Mouse (Mus musculus) thymus, adult 18-20 months (tissue): Measurements from ENCODE around the gene Pard3b.

ENCODE experiments used
- DNase-seq, 2 experiments: peaks; one replicate each; pipeline ENCODE4 v3.0.0; 2022; ENCODE audit warnings: mixed read lengths in 2 of 2

Pard3b gene

DNA sequence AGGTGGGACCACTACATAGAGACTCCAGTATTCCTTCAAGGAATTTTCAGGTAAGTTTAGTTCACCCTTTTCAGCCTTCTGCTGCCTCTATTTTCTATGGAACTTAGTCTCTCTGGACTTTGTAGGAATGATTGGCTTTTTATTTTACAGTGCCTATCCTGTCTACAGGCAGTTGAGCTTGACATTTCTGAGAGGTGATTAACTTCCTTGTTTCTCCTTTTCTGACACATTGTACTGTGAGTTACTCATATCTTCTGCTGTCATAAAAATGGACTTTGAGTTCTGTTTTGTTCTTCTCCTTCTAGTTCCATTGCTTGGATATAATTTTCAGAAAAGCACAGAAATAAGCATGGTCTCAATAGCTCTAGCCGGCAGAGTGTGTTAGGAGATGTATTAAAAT, 112.4 kb downstream of the Pard3b start:
- DNase-seq, result no peak

DNA sequence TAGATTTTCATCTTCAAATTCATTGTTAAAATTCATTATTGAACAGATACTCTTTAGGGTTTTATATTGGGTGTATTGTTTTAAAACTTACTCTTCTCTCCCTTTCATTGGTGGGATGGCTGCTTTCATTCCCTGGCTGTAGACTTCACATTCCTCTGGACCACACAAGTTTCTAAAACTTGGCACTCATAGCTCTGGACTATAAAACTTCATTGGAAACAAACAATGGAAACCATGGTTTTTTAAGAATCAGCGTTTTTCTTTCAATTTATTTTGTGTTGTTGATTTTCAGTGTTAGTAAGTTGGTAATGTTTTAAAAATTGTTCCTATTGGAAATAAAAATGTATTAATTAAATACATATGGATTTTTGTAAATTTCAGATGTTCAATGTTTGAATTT, 118.1 kb downstream of the Pard3b start:
- no peak for DNase-seq

DNA sequence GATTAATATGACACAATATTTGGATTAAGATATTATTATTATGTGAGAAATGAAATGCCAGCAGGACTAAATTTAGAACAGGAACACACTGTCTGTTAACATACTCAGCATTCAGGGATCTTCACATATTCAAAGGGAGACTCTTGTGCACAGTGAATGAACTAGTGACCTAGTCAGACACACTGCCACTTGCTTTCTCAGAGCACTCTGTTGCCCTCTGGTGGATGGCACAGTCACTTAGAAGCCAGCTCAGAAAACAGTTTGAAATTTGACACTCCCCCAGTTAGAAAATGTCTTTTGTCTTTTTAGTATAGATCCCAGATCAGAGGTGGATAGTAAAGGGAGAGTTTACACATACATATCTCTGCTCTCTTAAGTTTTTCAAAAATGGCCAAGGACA, 132.6 kb downstream of the Pard3b start:
- peak in 1 of 2 experiments; percentile 13 for DNase-seq

DNA sequence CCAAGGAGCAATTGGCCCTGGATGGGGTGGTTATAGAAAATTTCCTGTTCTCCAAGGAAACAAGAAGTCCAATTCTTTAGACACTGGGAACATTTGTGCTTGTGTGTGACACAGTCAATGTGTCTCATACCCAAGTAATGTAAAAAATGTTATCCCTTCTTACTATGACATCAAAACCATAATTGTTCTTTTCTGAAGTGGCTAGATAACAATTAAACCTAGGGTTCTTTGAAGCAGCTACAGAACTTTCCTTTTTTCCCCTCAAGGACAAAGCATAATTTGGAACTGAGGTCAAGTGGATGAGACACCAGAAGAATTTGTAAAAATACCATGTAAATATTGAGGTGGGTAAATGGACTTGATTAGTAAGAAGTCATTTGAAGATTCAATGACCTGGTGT, 140.1 kb downstream of the Pard3b start:
- no peak for DNase-seq

DNA sequence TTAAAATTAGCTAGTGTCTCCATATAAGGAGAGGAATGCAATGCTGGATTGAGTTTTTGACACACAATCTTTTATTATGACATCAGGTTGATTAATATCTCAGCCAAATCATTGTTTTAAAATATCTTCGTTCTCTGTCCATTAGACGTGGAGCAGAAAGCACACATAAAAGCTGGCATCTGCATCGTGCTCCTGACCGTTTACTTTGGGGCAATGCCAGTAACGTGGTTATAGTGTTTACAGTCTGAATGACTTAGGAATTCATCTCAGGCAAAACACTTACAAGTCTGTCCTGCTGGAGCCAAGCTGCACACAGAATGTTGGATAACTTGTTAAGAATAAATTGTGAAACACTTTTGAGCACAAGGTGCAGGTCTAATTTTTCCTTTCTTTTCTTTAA, 141.3 kb downstream of the Pard3b start:
- DNase-seq, result no peak

DNA sequence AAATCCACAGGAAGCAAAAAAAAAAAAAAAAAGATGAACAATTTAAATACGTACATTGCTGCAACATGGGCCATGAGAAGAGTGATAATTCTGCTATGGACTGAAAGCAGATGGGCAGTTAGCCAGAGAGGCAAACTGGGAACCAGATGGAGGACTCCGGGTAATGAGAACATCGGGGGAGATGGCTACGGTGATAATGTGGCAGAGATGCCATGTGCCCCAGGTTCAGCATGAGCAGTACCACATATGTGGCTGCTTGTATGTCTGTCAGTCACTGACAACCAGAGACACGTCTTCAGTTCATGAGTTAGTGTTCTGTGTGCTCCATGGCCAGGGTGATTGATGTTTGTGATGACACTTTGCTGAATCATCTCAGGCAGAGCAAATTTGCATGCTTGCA, 157.7 kb downstream of the Pard3b start:
- no peak for DNase-seq

DNA sequence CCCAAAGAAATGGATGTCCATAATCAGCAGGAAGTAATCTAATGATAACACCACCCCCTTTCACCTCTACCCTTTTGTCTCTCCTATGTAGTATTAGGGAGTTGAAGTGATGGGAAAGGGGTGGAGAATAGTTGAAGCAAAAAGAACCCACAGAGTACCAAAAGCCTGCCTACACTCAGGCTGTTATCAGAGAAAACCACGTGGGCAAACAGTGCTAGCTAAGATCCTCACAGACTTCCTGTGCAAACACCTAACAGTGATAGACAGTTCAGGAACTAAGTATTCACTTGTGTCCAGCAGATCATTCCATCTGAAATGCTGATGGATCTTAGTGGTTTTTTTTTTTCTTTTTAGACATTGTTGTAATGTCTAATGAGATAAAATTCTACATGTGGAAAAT, 181.6 kb downstream of the Pard3b start:
- DNase-seq, result no peak

DNA sequence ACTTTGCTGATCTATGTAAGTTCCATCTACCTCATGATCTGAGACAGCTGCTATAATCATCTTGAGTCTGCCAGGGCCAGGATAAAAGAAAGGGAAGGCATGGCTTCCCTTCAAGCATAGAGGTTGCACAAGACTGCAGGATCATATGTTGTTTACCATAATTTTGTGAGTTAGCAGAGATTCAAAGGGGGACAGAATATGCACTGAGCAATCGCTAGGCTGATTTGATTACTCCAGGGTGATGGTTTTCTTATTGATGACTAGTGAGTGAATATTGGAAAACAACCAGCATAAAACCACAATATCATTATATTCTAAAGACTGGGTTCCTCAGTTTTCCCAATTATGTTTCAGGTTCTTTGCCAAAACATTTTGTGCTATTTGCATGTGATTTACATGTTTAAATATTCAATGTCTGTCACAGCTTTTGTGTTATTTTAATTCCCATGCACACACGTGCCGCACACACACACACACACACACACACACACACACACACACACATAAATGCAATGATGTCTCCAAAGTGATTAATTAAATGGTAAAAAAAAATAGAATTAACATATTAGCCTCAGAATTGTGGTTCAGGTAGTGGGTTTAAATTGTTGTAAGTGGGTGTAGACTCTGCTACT, 187.1 kb downstream of the Pard3b start:
- DNase-seq, result no peak

DNA sequence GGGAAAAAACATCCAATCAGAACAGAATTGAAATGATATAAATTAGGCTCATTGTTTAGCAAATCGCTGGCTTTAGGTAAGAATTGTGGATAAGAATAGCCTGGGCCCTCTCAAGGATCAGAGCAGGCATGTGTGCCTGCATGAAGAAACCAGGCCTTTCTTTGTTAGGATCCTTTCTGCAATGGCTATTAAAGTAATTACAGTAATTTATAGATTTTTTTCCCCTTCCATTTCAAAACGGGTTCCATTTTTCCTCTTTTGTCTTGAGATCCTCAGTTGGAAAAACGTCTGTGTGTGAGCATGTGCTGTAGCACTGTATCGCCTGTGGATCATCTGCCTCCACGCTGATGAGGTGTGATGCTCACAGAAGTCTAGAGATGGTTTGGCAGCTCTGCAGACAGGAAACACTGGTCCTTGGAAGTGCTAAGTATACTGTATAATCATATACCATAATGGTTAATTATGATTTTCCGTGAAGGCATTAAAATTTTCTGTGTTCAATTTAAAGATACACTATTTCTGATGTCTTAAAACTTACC, 198.5 kb downstream of the Pard3b start:
- no peak for DNase-seq

DNA sequence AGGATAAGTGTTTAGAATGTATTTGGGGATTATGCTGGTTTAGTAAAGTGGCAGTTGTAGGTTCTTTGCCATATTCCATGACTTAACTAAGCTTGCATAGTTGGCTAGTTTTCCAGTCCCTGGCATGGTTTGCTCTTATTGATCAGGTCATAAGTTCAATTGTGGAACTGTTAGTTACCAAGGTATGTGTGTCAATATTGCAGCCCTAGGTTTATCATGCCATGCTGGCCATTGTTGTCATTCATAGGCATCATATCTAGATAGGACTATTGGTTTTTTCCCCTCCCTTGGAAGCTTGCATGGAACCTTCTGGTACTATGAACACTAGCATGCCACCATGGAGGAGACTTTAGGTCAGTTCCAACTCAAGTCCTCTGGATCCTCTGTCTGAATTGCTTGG, 208.0 kb downstream of the Pard3b start:
- DNase-seq, result no peak

DNA sequence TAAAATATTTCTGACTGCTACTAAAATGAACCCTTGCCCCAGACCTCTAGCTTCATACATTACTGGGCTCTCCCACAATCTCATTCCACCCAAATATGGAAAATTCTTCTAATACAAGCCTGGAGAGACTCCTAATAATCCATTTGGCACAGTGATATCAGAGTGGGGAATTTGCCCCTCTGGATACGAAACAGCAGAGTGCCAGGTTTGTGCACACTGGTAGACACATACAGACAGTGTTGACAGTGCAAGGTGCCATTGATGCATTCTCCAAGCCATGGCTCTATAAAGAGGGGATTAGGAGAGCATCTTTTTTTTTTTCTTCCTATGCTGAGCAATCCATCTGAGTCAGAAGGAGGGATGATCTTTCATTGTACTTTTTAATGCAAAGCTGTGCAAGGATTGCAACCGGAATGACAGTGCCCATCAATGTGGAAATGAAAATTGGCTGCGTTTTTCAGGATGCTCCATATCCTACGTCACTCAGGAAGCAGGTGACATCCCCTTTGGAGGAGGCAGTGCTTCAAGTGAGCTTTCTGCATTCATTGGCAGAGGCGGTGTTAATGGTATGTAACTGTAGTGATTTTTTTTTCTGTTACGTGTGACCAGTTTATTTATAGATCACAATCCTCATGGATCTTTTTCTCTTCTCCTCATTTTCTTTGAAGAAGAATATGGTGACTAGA, 210.5 kb downstream of the Pard3b start:
- no peak for DNase-seq

DNA sequence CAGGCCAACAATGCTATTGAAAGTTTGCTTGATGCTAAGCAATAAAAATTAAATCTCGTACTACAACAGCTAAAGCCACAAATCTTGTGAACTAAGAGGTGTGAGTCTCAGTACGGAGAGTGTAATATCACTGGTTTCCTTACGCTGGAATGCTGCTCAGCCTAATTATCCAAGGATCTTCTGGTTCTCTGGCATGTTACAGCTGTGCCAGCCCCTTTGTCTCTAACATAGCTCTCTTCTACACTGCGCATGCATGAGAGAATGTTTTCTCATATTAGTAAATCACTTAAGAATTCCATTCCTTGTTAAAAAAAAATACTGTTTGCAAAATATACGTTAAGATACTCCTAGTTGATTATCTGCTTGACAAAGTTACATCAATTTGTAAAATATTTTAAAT, 211.8 kb downstream of the Pard3b start:
- DNase-seq, result no peak

DNA sequence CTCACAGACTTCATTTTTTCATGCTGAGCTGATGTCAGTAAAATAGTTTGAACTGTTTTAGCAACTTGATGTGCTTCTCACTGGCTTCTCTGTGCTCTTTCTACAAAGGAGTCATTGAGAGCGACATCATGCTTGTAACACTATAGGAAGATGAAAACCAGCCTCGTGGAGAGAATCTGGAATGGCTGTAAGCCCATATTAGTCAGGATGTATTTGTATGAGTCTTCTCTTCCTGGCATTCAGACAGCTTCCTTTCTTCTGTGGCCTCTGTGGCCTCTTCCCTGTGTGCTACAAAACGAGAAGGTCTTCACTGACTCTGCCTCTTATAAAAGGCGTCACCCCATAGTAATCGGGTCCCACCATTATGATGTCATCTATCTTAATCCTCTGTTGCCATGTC, 212.6 kb downstream of the Pard3b start:
- no peak for DNase-seq

DNA sequence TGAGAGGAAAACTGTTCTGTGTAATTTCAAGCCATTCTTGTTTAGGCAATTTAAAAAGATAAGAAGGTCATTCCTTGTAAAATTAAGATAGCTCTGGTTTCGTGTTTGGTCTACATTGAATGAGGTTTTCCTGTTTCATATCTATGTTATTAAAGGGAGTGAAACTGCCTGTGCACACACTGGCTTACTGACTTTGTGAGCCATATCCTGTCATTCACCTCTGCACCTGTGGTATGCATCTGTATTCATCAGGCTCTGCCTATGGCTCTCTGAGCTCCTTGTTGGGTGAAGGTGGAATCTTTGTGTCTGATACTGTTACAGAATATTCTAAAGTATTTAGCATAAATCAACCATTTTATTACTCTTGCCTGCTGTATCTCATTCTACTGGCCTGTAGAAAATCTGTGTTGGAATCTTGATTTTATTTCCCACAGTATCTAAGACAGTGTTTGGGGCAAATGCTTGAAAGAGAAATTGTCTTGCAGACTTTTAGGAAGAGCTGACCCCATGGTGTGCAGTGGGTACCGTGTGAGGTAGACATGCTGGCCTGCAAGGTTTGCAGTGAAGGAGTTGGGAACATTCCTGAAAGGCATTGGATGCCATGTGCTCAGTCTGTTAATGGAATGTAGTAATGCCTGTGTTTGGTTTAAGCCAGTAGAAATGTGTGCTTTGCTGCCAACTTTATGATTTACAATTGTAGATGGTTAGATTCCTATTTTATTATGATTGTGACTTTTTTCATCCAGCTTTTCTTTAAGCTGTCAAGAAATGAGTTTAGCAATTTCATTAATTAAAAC, 228.9 kb downstream of the Pard3b start:
- DNase-seq, result no peak

DNA sequence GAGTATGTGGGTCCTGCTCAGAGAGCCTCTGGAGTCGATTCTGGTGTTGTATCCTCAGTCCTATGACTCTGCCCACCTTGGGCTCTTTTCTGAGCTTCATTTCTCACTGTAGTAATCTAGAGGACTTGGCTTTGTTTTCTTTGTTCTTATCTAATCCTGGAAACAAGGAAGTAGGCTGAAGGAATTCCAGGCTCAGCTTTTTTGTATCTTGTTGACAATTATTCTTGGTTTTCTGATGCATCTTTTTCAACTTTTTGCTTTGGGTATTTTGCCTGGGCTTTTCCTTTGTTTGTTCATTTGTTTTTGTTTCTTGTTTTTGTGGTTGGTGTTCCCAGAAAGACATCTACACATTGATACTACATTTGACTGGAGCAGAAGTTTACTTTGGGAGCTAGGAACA, 236.3 kb downstream of the Pard3b start:
- DNase-seq, result no peak

DNA sequence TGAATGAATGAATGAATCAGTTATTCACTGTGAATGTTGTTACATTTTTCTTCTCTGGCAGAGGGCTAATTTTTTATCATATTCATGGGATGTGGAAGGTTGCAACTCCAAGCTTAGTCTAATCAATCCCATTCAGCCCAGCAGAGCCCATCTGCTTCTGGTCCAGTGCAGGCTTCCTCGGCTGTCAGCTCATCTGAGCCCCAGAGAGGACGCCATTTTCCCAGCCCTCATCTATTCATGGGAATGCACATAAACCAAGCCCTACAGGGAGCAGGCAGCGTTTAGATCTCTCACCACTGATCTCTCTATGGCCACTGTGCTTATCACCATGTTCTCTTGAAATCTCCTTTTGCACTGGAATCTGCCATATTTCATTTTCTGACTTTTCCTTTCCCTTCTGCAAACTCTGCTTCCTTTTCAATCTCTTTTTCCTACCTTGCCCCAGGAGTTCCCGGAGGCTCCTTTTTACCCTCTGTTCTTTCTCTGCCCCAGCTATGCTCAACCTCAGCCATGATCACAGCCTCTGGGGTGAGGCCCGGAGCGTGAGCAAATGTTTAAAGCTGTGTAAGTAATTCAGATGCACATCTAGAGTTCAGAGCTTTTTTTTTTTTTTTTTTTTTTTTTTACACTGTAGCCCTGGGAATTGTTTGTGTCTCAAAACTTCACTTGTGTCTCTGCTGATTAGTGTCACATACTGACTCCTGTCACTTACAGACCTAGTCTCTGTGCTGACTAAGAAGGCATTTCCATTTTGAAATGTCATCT, 241.3 kb downstream of the Pard3b start:
- DNase-seq, result no peak

DNA sequence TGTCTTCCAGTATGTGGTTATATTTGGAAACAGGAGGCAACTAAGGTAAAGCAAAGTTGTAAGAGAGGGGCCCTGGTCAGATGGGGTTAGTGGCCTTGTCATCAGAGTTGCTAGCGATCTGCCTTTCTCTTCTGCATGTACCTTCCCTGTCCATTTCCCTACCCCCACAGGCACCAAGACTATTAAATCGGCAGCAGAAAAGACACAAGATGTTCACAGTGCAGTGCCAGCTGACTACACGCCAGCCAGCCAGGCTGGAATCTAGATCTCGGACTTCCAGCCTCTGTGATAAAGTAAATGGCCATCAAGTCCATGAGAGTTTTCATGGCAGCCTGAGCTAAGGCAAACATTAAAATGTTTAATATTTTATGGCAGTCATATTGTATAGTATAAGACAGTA, 257.4 kb downstream of the Pard3b start:
- DNase-seq, result no peak

DNA sequence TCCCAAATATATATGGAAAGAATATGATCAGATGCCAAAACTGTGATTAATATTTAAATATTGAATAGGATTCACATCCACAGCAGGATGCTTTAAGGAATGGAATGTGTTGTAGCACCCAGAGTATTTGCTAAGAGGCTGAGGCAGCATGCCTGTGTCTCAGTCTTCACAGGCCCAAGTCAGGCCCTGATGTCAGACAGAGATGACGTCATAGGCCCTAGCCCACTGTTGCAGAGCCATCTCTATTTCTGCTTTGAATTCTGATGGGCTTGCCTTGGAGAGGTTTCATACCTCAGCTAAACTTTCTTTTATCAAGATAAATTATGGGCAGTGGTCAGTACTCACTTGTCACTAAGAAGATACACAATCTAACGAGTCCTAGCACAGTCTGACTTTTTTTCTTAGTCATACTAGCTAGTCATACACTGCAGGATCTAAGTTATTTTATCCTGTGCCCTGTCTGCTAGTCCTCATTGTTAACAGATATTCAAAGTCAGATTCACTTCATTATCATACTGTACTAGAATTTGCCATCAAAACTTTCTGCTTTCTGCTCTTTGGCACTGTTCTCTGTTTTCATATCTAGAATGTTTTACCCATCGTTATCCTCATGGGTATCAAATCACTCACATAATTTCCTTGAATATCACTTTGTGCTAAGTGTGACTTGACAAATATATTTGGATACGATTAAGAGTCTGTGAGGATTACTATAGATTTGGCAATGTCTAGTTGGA, 264.8 kb downstream of the Pard3b start:
- no peak for DNase-seq

DNA sequence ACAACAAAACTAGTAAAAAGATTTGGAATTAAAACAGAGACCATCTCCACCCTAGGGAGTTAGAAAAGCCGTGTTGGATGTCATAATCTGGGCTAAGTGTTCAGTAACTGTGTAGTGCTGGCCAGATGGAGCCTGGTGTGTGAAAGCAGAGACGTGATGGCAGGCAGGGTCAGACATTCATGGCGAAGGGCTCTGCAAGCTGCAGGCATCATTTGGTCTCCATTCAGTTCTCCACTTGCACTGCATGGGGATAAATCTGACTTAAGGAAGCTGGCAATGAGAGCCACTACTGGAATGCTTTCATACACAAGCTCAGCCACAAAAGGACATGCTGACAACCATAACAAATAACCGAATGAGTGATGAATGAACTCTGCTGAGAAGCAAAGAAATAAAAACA, 265.4 kb downstream of the Pard3b start:
- DNase-seq, result no peak

DNA sequence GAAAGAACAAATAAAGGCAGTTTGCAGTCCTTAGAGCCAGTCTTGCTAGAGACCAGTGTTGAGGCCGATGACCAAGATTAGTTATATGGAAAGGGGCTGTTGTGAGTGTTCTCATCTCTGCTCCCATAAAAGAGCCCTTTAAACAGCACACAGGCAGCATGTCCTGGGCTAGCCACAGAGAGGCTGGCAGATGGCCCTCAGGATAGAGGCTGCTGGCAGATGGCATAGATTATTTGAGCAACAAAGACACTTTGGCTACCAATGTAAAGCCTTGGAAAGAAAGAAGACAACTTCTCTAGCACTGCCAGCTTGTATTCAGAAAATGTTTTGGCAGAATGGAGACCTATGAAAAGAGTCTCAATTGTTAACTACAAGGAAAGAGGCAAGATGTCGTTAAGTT, 274.3 kb downstream of the Pard3b start:
- DNase-seq, result no peak

DNA sequence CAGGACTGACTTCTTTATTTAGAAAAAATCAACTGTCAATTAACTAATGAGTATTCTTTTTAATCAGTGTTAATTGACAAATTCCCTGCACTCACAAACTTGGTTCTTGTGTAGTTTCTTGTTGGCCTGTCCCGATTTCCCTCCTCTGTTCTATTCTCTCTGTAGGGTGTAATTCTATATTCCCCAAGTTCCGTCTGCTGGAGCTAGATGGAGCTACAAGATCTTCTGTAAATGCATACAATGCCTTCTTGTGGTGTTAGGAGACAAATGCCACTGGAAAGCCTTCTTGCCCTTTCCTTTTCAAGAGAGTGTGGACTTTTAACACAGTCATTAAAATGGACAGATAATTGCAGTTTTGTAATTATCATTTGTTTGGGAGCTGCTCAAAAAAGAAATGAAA, 286.3 kb downstream of the Pard3b start:
- no peak for DNase-seq

DNA sequence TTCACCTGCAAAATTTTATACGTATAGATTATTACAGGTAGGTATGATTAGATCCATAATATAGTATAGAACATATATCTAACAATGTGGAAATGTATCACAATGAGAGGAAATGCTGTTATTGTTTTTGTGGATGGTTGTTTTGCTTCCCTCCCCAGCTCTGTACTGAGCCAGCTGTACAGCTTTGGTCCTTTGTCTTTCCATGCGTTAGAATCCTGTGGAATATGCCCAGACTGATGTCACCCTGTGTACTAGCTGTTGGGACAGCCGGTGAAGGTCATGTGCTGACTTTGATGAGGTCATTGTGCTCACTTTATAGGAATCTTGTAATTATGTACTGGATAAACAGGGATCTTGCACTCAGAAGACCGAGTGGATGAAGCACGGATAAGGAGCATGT, 286.9 kb downstream of the Pard3b start:
- no peak for DNase-seq
